Mouse (Mus musculus): ENCODE data around the gene Rras.

Rras gene

GRCm38 (mm10) chr7:45017242-45018061, at the start of gene Rras:
Rras (plus strand) TSS chr7:45017961.
- CTCF ChIA-PET = interaction anchor here (0.6 kb wide), 1 partner anchor 379 kb away, joined by 4 read pairs; no protein-coding TSS in a partner anchor

- CTCF ChIA-PET = interaction anchor here (0.6 kb wide), 1 partner anchor 267 kb away, joined by 4 read pairs; no protein-coding TSS in a partner anchor
Observed at GRCm38 (mm10) chr7:44970231-44970691, 47.5 kb upstream of the Rras start.

DNA sequence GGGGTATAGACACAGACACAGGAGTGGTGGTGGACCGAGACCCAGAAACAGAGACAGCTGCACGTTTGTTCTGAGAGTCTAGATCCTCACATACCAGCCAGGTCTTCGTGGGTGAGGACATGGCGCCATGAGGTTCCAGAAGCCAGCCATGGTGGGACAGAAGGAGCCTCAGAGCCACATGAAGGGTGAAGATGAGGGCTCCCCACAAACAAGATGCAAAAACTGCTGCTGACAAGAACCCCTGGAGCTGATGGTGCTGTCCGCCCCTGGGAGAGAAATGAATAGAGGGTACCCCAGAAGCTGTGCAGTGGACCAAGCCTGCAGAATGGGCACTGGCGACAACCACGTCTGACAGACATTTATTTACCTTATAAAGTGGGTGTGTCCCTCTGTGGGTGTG, 46.6 kb upstream of the Rras start:
- CTCF ChIA-PET = no interaction called here

DNA sequence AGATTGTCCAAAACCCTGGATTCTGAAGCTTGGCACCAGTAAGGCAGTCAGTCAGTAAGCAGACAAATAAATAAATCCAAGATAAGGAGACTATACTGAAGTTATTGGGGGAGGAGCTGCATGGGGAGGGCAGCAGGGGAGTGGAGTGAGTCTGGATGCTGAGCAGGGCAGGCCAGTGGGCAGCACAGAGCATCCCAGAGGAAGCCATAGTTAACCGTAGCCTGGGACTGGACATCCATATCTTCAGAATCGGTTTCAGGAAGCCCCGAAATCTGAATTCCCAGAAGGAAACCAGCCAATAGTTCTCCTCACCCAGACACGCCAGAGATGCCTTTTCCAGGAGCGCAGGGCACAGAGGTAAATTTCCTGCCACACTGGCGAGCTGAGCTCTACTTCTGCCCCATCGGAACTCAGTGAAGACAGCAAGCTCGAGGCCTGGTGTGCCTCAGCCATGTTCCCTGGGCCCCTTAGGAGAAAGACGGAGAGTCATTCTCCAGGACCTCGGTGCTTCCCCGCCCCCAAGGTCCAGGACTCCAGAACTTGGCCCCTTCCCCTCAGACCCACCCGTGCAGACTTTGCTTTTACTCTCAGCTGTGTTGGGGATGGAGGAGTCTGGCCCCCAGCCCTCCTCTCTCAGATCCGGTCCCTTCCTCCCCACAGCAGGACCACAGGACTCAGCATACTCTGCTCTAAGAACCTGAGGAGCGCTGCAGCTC, 44.2 kb upstream of the Rras start:
- CTCF ChIA-PET = no interaction called here

- CTCF ChIA-PET = no interaction called here
Observed at GRCm38 (mm10) chr7:44974383-44975116, 43.2 kb upstream of the Rras start, which contains the start of gene Cpt1c. Cpt1c (minus strand) TSS chr7:44974851.

DNA sequence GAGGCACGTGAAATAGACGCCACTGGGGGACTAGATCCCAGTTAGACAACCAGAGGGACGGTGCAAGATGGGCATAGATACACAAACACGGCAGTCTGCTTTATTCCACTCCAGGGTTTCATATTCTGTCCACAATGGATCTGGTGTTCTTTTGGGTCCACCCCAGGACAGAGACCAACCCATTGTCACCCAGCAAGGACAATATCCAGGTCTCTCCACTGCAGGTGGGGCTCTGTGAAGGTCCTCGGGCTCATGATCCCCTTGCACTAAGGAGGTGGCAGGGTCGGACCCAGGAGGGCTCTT, 42.7 kb upstream of the Rras start:
- CTCF ChIA-PET = no interaction called here

- CTCF ChIA-PET = interaction anchor here (0.6 kb wide), 1 partner anchor 32 kb away, joined by 3 read pairs; no protein-coding TSS in a partner anchor
Observed at GRCm38 (mm10) chr7:44978300-44978699, 39.5 kb upstream of the Rras start.

- CTCF ChIA-PET = no interaction called here
Observed at GRCm38 (mm10) chr7:44981539-44981938, 36.2 kb upstream of the Rras start.

- CTCF ChIA-PET = interaction anchor here (0.8 kb wide), 1 partner anchor 1946 kb away, joined by 3 read pairs; no protein-coding TSS in a partner anchor
Observed at GRCm38 (mm10) chr7:44983085-44983484, 34.7 kb upstream of the Rras start.

GRCm38 (mm10) chr7:44983944-44984832, 33.6 kb upstream of the Rras start:
- CTCF ChIA-PET = interaction anchor here (0.7 to 0.8 kb wide), 2 partner anchors 14 to 380 kb away, joined by 3 read pairs; partner anchors contain the start of genes Bcl2l12 and Irf3

DNA sequence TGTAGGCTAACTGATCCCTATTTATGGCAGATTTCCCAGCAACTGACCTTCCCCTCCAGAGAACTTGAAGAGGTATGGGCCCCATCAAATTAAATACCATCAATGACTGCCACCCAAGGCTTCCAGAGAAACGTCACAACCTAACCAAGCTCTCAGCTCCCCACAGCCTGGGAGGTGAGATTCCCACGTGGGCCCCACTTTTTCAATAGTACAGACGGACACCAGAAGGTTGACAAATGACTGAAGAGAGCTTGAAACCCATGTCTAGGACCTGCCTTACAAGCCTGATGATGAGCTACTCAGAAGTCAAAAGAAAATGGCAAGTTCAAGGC, 33.0 kb upstream of the Rras start:
- CTCF ChIA-PET = interaction anchor here (0.7 kb wide), 1 partner anchor 380 kb away, joined by 3 read pairs; no protein-coding TSS in a partner anchor

GRCm38 (mm10) chr7:44985595-44986191, 32.1 kb upstream of the Rras start:
- CTCF ChIA-PET = no interaction called here

- CTCF ChIA-PET = no interaction called here
Observed at GRCm38 (mm10) chr7:44986192-44986878, 31.4 kb upstream of the Rras start, which contains the start of gene Prmt1. Prmt1 (minus strand) TSS chr7:44986568.

- CTCF ChIA-PET = no interaction called here
Observed at GRCm38 (mm10) chr7:44986879-44987718, 30.7 kb upstream of the Rras start.

GRCm38 (mm10) chr7:44996672-44997071, 21.1 kb upstream of the Rras start:
- CTCF ChIA-PET = no interaction called here

GRCm38 (mm10) chr7:44997231-44997939, 20.4 kb upstream of the Rras start, which contains the start of gene Irf3:
Irf3 (plus strand) TSS chr7:44997648.
- CTCF ChIA-PET = interaction anchor here (0.6 to 1.2 kb wide), 2 partner anchors 14 to 19 kb away, joined by 3 read pairs; partner anchors contain the start of gene Scaf1

GRCm38 (mm10) chr7:44997940-44998428, 19.8 kb upstream of the Rras start:
- CTCF ChIA-PET = interaction anchor here (0.6 to 1.2 kb wide), 2 partner anchors 14 to 18 kb away, joined by 3 read pairs; partner anchors contain the start of gene Scaf1

DNA sequence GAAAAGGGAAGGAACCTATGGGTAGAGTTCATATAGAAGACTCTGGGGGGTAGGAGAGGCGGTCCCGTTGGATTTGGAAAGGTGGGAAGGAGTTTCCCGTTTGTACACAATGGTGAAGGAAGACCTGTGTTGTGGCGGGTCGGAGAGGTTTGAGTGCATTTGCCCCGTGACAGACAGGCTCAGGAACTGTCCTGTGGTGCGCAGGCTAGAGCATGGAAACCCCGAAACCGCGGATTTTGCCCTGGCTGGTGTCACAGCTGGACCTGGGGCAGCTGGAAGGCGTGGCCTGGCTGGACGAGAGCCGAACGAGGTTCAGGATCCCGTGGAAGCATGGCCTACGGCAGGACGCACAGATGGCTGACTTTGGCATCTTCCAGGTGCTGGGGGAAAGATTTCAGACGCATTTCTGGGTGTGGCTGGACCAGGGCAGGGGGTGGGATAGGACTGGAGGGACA, 19.2 kb upstream of the Rras start, which contains the start of gene Bcl2l12:
TSS of gene Bcl2l12 (minus strand) at position 212 of the 455 bp plus-strand sequence.
- CTCF ChIA-PET = interaction anchor here (1.2 kb wide), 1 partner anchor 15 kb away, joined by 3 read pairs; no protein-coding TSS in a partner anchor

Measured in spleen, embryonic (tissue).